ENCODE assay signal across 11 mouse cellular contexts in genomic region chr5:115434853-115435754, GRCm38 (mm10). TPM values are rescaled to one million over a fixed set of nuclear protein-coding genes. Genes with fewer than 3 reads are reported as not detected.
DNase-seq lines count a peak whose midpoint lies in the region; ATAC-seq and TF ChIP-seq lines count a peak whose summit lies in the region.
"Had no signal": no experiment of that assay in that cellular context is flagged by ENCODE, and none has a peak within 500 bp of the region (broad histone marks: within the 10 kb centered on the region; RNA-seq: fewer than 3 reads in every experiment).

No protein-coding gene starts in this region.

- DNase-seq in embryo, embryonic 10 days (ENCODE audit: low spot score), result peak; percentile 63
- DNase-seq in embryo, embryonic 9.5 days (ENCODE audit: extremely low spot score), result no peak
- no peak for DNase-seq in forebrain, embryonic 10.5 days (ENCODE audit: extremely low spot score, low spot score)
- DNase-seq in gastrocnemius, postnatal 25 days, result no peak
- no peak for DNase-seq in adrenal gland, postnatal 10 days
- no peak for DNase-seq in adrenal gland, adult 2 months
- DNase-seq: cerebellum, adult 2 months; heart, adult 18-20 months had no signal

- 18% methylated on average over 15 of the region's 15 CpGs for WGBS in forebrain, embryonic 10.5 days
- 61% methylated on average over 15 of the region's 15 CpGs for WGBS in intestine, postnatal 0 days
- 18% methylated on average over 15 of the region's 15 CpGs for WGBS in neural tube, embryonic 14.5 days

- peaks cover 4% of the 10 kb centered on the region for H3K27me3 ChIP-seq in forebrain, embryonic 10.5 days (ENCODE audit: poor library complexity, severe bottlenecking)
- H3K27me3 ChIP-seq in intestine, postnatal 0 days (replicated peaks; ENCODE audit: control insufficient read depth, insufficient read depth, low read length), result 0 out of 2 replicates have a peak, but pooled peaks cover under 1% of the 10 kb centered on the region
- no peaks in the 10 kb centered on the region for H3K27me3 ChIP-seq in neural tube, embryonic 14.5 days (ENCODE audit: control insufficient read depth, insufficient read depth, low read length)

- 0 out of 2 replicates have a peak overlapping the region, but pooled peaks have one; percentile 72 for H3K4me2 ChIP-seq in intestine, postnatal 0 days (replicated peaks; ENCODE audit: low read depth)
- H3K4me2 ChIP-seq in neural tube, embryonic 14.5 days (ENCODE audit: low read depth, low read length), result peak overlapping the region; percentile 64

- TF ChIP-seq CTCF in intestine, postnatal 0 days (IDR thresholded peaks at IDR 0.05; ENCODE audit: low read depth), result no peak

- no peaks in the 10 kb centered on the region for H3K9me3 ChIP-seq in forebrain, embryonic 10.5 days
- H3K9me3 ChIP-seq in intestine, postnatal 0 days (ENCODE audit: control insufficient read depth), result no peaks in the 10 kb centered on the region
- H3K9me3 ChIP-seq in neural tube, embryonic 14.5 days (ENCODE audit: control insufficient read depth, low read length), result no peaks in the 10 kb centered on the region

- peaks cover 97% of the 10 kb centered on the region for H3K36me3 ChIP-seq in forebrain, embryonic 10.5 days (replicated peaks)
- no peaks in the 10 kb centered on the region for H3K36me3 ChIP-seq in intestine, postnatal 0 days (ENCODE audit: control insufficient read depth, insufficient read depth)
- peaks cover 21% of the 10 kb centered on the region for H3K36me3 ChIP-seq in neural tube, embryonic 14.5 days (ENCODE audit: control insufficient read depth, insufficient read depth, low read length)

- no peak for ATAC-seq in intestine, postnatal 0 days
- no peak for ATAC-seq in neural tube, embryonic 14.5 days (ENCODE audit: low read depth)

- peak overlapping the region; percentile 100 for H3K27ac ChIP-seq in forebrain, embryonic 10.5 days
- H3K27ac ChIP-seq in intestine, postnatal 0 days (ENCODE audit: low read depth, low read length), result 0 out of 2 replicates have a peak overlapping the region, but pooled peaks have one; percentile 0
- peak overlapping the region; percentile 100 for H3K27ac ChIP-seq in neural tube, embryonic 14.5 days (ENCODE audit: low read depth, low read length)
- H3K27ac ChIP-seq: macrophage had no signal

- no peak overlapping the region for H3K9ac ChIP-seq in intestine, postnatal 0 days (ENCODE audit: low read depth, low read length)
- H3K9ac ChIP-seq in neural tube, embryonic 14.5 days (replicated peaks; ENCODE audit: low read depth, low read length), result peak overlapping the region; percentile 73

- peaks cover 92% of the 10 kb centered on the region for H3K4me1 ChIP-seq in forebrain, embryonic 10.5 days
- no peaks in the 10 kb centered on the region; the same call in 1 of the 2 replicates for H3K4me1 ChIP-seq in intestine, postnatal 0 days (replicated peaks; ENCODE audit: control insufficient read depth, insufficient read depth, low read length)
- H3K4me1 ChIP-seq in neural tube, embryonic 14.5 days (ENCODE audit: control insufficient read depth, insufficient read depth, low read length), result peaks cover 73% of the 10 kb centered on the region

- H3K4me3 ChIP-seq in forebrain, embryonic 10.5 days, result peak overlapping the region; percentile 99
- H3K4me3 ChIP-seq in intestine, postnatal 0 days (ENCODE audit: low read depth, low read length), result no peak overlapping the region
- peak overlapping the region; percentile 29; the same call in 1 of the 2 replicates for H3K4me3 ChIP-seq in neural tube, embryonic 14.5 days (ENCODE audit: low read depth, low read length)

RNA-seq across cellular contexts. Expression of gene Msi1, which starts 5.7 kb away (rescaled TPM):
- polyA plus RNA-seq in forebrain, embryonic 10.5 days (2016; fragmentation: Nextera tagmentation; extraction: Ambion mirVana), result 142 and 158 TPM in 2 replicates
- 4.1 and 4.3 TPM in 2 replicates for polyA plus RNA-seq in intestine, postnatal 0 days (2015; fragmentation: Nextera tagmentation; extraction: Ambion mirVana)
- polyA plus RNA-seq in neural tube, embryonic 14.5 days (2014; fragmentation: Nextera tagmentation; extraction: Ambion mirVana), result 55.1 and 55.4 TPM in 2 replicates
- under 1 TPM; 0.29 to 0.61 TPM for total RNA-seq in gastrocnemius, postnatal 25 days (2021)
- total RNA-seq in adrenal gland, postnatal 10 days (2021), result 10 to 100 TPM; 15.9 to 16.2 TPM
- 10 to 100 TPM; 16.3 to 19.1 TPM for total RNA-seq in adrenal gland, adult 2 months (2021)
- polyA plus RNA-seq in adrenal gland, adult 2 months (2012; rRNA removed), result 24.0 and 29.5 TPM in 2 replicates
- polyA plus RNA-seq: macrophage had no signal

RNA-seq across cellular contexts. Expression of gene Pla2g1b, which starts 31.0 kb away (rescaled TPM):
- not detected in 2 replicates for polyA plus RNA-seq in forebrain, embryonic 10.5 days (2016; fragmentation: Nextera tagmentation; extraction: Ambion mirVana)
- 0.78 and 0.98 TPM in 2 replicates for polyA plus RNA-seq in intestine, postnatal 0 days (2015; fragmentation: Nextera tagmentation; extraction: Ambion mirVana)
- 0.58 TPM in 1 of 2 replicates, not detected in the other for polyA plus RNA-seq in neural tube, embryonic 14.5 days (2014; fragmentation: Nextera tagmentation; extraction: Ambion mirVana)
- not detected for total RNA-seq in gastrocnemius, postnatal 25 days (2021)
- total RNA-seq in adrenal gland, postnatal 10 days (2021), result not detected
- total RNA-seq in adrenal gland, adult 2 months (2021), result not detected
- 7.6 TPM in 1 of 2 replicates, not detected in the other for polyA plus RNA-seq in adrenal gland, adult 2 months (2012; rRNA removed)
- total RNA-seq: heart, adult 18-20 months had no signal
- polyA plus RNA-seq: cerebellum, adult 2 months; macrophage had no signal

RNA-seq across cellular contexts. Expression of gene Sirt4, which starts 49.4 kb away (rescaled TPM):
- 13.1 and 13.9 TPM in 2 replicates for polyA plus RNA-seq in forebrain, embryonic 10.5 days (2016; fragmentation: Nextera tagmentation; extraction: Ambion mirVana)
- 5.0 and 6.4 TPM in 2 replicates for polyA plus RNA-seq in intestine, postnatal 0 days (2015; fragmentation: Nextera tagmentation; extraction: Ambion mirVana)
- 26.0 and 32.6 TPM in 2 replicates for polyA plus RNA-seq in neural tube, embryonic 14.5 days (2014; fragmentation: Nextera tagmentation; extraction: Ambion mirVana)
- total RNA-seq in gastrocnemius, postnatal 25 days (2021), result 10 to 100 TPM; 13.8 to 14.1 TPM
- 10 to 100 TPM; 15.8 to 31.4 TPM for total RNA-seq in adrenal gland, postnatal 10 days (2021)
- total RNA-seq in adrenal gland, adult 2 months (2021), result 10 to 100 TPM; 15.1 to 28.0 TPM
- polyA plus RNA-seq in adrenal gland, adult 2 months (2012; rRNA removed), result 47.4 and 61.7 TPM in 2 replicates

Comparison
In these comparisons a context has a peak if more than half of its experiments do, and no peak if none do; other contexts are left out.
1. H3K27ac ChIP-seq: peak in every context shown above with its lines; median percentile 100 in forebrain, embryonic 10.5 days; 100 in neural tube, embryonic 14.5 days; 0 in intestine, postnatal 0 days.